Mouse (Mus musculus) cerebellum, adult 11-12 months (tissue): ENCODE results near the gene Gm1140.
"Not testable (repeated sequence)": the region's sequence is repeated elsewhere in the genome, so short reads cannot be mapped to it uniquely, and the experiment has no call there.

ENCODE experiments used
- DNase-seq: peaks from one replicate; pipeline ENCODE4 v3.0.0; 2022

The Gm1140 gene

GRCm38 (mm10) chrX:67693462-67693861, at the start of gene Gm1140:
Gene Gm1140 (minus strand): TSS chrX:67693562.
- not testable (repeated sequence) for DNase-seq

GRCm38 (mm10) chrX:67695398-67695797, 2.0 kb upstream of the Gm1140 start, which contains the start of gene Gm14692:
Gene Gm14692 (plus strand): TSS chrX:67695698.
- DNase-seq: not testable (repeated sequence)
